Mouse (Mus musculus): ENCODE data around the gene Dnajc3.
"Not testable (repeated sequence)": the region's sequence is repeated elsewhere in the genome, so short reads cannot be mapped to it uniquely, and the experiment has no call there.

- TF ChIP-seq POLR2A (IDR thresholded peaks at IDR 0.05; ENCODE audit: low read depth, low read length); MAZ (IDR thresholded peaks at IDR 0.05; ENCODE audit: low read depth, low read length); ETS1 (conservative IDR thresholded peaks at IDR 0.05; ENCODE audit: low read depth, low read length); MEF2A (IDR thresholded peaks at IDR 0.05; ENCODE audit: borderline replicate concordance, low read depth, low read length); NRF1 (IDR thresholded peaks at IDR 0.05; ENCODE audit: low read depth, low read length); ZNF384 (IDR thresholded peaks at IDR 0.05; ENCODE audit: low read depth, low read length); RCOR1 (conservative IDR thresholded peaks at IDR 0.05; ENCODE audit: low read depth, low read length); USF2 (conservative IDR thresholded peaks at IDR 0.05; ENCODE audit: low read depth, low read length); EP300 (IDR thresholded peaks at IDR 0.05; ENCODE audit: low read length): not testable (repeated sequence)
These were observed 44.1 kb downstream of the Dnajc3 start for GRCm38 (mm10) chr14:118981711-118982428.
